Mouse (Mus musculus): ENCODE measurements around the gene Zic5. TPM values are rescaled to one million over a fixed set of nuclear protein-coding genes. Genes with fewer than 3 reads are reported as not detected.

Zic5 gene
- polyA plus RNA-seq, 1 experiment from 2014 or later, result not detected

DNA sequence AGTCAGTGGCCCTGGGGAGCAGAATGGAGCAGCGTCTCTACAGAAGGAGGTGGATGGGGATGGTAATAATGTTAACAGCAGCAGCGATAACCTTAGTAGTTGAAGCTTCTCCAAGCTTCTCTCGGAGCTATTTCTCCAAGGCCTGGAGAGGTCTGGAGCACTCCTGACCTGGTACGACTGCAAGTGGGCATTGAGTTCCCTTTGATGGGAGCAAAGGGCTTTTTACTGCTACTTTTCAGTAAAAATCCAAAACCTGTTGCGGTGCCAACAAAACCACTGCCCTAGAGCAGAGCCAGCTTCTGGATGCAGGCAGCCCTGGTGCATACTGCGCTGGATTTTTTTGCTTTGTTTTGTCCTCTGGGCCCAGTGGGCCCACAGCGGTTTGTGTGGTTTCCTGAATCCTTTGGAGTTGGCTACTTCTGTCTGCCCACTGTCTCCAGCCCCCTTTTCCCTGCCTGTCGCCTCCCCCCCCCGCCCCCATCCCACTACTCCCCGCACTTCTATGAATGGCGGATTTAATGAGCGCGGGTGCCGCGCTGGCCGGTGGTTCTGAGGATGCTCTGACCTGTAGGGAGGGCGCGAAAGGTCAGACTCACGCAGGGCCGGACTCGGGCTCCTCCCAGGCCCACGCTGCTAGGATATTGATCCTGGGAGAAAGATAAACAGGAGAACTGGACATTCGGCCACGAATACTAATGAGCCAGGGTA, 19.5 kb upstream of the Zic5 start:
- DNase-seq, result peak; percentile 4
- no peaks in the 10 kb centered on the region for H3K9me3 ChIP-seq (ENCODE audit: low read depth, low read length)
- ATAC-seq (ENCODE audit: insufficient read depth), result no peak
- no peak overlapping the region for H3K4me3 ChIP-seq (ENCODE audit: low read depth, low read length)
- H3K4me1 ChIP-seq (ENCODE audit: insufficient read depth), result no peaks in the 10 kb centered on the region
- no peak overlapping the region for H3K27ac ChIP-seq (ENCODE audit: low read depth)
- no peaks in the 10 kb centered on the region for H3K36me3 ChIP-seq (ENCODE audit: insufficient read depth)
- TF ChIP-seq CTCF (IDR thresholded peaks at IDR 0.05; ENCODE audit: low read depth), result no peak
- no peak overlapping the region for H3K4me2 ChIP-seq
- peaks cover 92% of the 10 kb centered on the region for H3K27me3 ChIP-seq (ENCODE audit: insufficient read depth, low read length)
- H3K9ac ChIP-seq, result no peak overlapping the region
- WGBS, result 1% methylated on average over 24 of the region's 24 CpGs

DNA sequence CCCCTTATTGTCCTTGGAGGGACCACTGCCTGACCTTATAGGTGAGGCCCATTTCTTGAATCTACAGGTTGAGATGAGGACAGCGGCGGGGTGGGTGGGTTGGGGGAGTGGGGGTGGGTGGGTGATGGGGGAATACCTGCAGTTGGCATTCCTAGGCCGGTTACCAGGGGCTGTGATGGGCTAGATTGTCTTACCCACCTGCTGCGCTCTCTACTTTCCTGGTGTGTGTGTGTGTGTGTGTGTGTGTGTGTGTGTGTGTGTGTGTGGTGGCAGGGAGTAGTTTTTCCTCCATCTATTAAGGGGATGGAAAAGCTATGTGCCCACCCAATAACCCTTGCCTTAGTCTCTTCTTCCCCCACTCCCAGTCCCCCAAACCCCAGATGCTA, 19.0 kb upstream of the Zic5 start:
- H3K27me3 ChIP-seq (ENCODE audit: insufficient read depth, low read length), result peaks cover 90% of the 10 kb centered on the region
- TF ChIP-seq CTCF (IDR thresholded peaks at IDR 0.05; ENCODE audit: low read depth), result no peak
- no peak overlapping the region for H3K27ac ChIP-seq (ENCODE audit: low read depth)
- no peak overlapping the region for H3K4me2 ChIP-seq
- ATAC-seq (ENCODE audit: insufficient read depth), result no peak
- H3K4me1 ChIP-seq (ENCODE audit: insufficient read depth), result no peaks in the 10 kb centered on the region
- H3K4me3 ChIP-seq (ENCODE audit: low read depth, low read length), result no peak overlapping the region
- H3K9me3 ChIP-seq (ENCODE audit: low read depth, low read length), result no peaks in the 10 kb centered on the region
- 4% methylated on average over 4 of the region's 4 CpGs for WGBS
- H3K36me3 ChIP-seq (ENCODE audit: insufficient read depth), result no peaks in the 10 kb centered on the region
- H3K9ac ChIP-seq, result no peak overlapping the region
- no peak for DNase-seq

DNA sequence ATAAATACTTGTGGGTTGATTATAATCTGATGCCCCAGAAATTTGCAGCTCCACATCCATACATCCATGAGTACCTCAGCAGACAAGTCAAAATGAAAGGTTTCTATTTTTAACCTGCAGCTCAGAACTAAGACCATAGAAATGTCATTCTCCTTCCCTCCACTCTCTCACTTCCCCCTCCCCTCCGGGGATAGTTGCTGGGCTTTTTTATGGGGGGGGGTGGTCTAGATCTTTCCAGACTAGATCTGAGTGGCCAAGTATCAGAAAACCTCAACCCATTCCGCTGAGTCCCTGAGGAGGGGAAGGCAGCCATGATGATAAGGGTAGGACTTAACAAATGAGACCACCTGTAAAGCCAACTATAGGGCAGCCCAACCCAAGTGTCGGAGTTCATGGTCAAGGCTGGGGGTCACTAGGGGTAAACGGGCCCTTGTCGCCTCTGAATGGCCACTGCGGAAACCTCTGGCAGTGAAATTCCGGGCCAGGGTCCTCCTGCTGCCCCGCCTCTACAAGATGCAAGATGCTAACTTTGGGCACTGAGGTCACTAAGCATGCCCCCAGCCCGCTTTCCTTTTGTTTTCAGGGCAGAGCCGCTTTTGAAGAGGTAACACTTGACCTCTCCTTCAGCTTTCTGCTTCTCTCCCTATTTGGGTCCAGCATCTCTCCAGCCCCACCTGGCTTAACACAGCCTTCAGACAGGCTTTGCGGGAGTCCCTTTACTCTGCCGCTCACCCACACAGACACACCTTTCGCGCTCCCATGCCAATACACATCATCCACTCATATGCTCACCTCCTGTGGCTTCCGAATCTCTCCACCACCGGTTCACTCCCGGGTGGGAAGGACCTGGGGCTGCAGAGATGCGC, 18.3 kb upstream of the Zic5 start:
- H3K36me3 ChIP-seq (ENCODE audit: insufficient read depth), result no peaks in the 10 kb centered on the region
- H3K4me3 ChIP-seq (ENCODE audit: low read depth, low read length), result no peak overlapping the region
- peaks cover 90% of the 10 kb centered on the region for H3K27me3 ChIP-seq (ENCODE audit: insufficient read depth, low read length)
- no peak overlapping the region for H3K9ac ChIP-seq
- H3K4me1 ChIP-seq (ENCODE audit: insufficient read depth), result no peaks in the 10 kb centered on the region
- DNase-seq (no peak), ATAC-seq (ENCODE audit: insufficient read depth) (peak; percentile 15; the same call in 1 of the 2 replicates)
- TF ChIP-seq CTCF (IDR thresholded peaks at IDR 0.05; ENCODE audit: low read depth), result no peak
- no peak overlapping the region for H3K27ac ChIP-seq (ENCODE audit: low read depth)
- no peak overlapping the region for H3K4me2 ChIP-seq
- 2% methylated on average over 18 of the region's 18 CpGs for WGBS
- no peaks in the 10 kb centered on the region for H3K9me3 ChIP-seq (ENCODE audit: low read depth, low read length)

DNA sequence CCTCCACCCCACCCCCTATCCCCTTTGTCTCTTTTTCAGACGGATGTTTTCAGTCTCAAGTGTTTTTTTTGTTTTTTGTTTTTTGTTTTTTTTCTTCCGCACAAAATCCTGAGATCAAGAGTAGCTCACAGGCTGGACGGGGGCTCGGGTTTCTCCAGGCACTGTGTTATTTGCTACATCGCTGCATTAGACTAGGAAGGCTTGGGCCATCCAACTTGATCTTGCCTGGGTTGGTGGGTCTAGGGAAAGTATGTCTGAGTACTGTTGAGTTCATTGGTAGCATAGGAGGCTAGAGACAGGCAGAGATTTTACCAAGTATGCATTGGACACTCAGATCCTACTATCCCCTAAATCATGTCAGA, 17.5 kb upstream of the Zic5 start:
- no peaks in the 10 kb centered on the region for H3K36me3 ChIP-seq (ENCODE audit: insufficient read depth)
- ATAC-seq (ENCODE audit: insufficient read depth) (no peak), DNase-seq (no peak)
- H3K9ac ChIP-seq, result no peak overlapping the region
- no peak overlapping the region for H3K27ac ChIP-seq (ENCODE audit: low read depth)
- H3K4me2 ChIP-seq, result no peak overlapping the region
- peaks cover 96% of the 10 kb centered on the region for H3K27me3 ChIP-seq (ENCODE audit: insufficient read depth, low read length)
- H3K4me1 ChIP-seq (ENCODE audit: insufficient read depth), result no peaks in the 10 kb centered on the region
- no peak for TF ChIP-seq CTCF (IDR thresholded peaks at IDR 0.05; ENCODE audit: low read depth)
- no peaks in the 10 kb centered on the region for H3K9me3 ChIP-seq (ENCODE audit: low read depth, low read length)
- H3K4me3 ChIP-seq (ENCODE audit: low read depth, low read length), result no peak overlapping the region
- WGBS, result 7% methylated on average over 5 of the region's 5 CpGs

DNA sequence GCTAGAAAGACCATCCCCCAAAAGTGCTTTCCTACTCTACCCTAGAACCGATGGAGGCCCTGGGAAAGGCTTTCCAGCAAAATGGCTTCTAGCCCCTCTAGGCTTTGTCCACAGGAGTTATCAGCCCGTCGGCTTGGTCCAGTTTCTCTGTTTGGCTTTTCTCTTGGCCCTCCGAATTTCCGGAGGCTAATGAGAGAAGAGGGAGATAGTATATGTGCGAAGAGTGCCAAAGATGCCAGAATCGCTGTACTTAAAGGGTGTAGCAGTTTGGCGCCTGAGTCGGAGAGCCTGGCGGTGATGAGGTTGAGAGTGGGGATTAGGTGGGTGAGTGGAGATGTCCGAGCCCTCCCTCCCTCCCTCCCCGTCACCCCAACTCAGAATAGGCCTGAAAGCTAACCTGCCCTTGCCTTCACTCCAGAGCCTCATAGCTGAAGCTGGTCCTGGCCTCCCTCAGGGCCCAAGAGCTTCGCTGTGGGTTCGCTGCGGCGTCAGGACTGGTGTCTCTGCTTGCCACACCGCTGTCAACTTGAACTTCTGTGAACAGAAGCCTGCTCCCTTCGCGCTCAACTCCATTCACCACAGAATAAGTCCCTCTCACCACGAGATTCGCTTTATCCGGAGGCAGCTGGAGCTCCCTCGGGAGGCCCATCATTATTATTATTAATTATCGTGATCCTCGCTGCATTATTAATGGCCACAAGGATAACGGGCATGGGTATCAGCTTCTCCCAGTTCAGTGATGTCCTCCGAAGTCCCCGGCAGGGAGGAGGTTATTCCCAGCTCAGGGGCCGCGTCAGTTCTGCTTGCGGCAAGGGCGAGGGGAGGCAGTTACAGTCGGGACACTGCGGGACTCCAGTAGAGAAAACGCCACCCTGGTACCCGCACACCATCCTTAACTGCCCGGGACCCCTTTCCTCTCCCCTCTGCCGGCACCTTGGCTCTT, 16.9 kb upstream of the Zic5 start:
- Histone ChIP-seq H3K36me3 (ENCODE audit: insufficient read depth) (no peaks in the 10 kb centered on the region), H3K9ac (no peak overlapping the region), H3K27ac (ENCODE audit: low read depth) (no peak overlapping the region), H3K9me3 (ENCODE audit: low read depth, low read length) (no peaks in the 10 kb centered on the region), H3K4me3 (ENCODE audit: low read depth, low read length) (no peak overlapping the region), H3K4me1 (ENCODE audit: insufficient read depth) (no peaks in the 10 kb centered on the region), H3K4me2 (no peak overlapping the region), H3K27me3 (ENCODE audit: insufficient read depth, low read length) (peaks cover 98% of the 10 kb centered on the region)
- TF ChIP-seq CTCF (IDR thresholded peaks at IDR 0.05; ENCODE audit: low read depth), result no peak
- ATAC-seq (ENCODE audit: insufficient read depth) (no peak), DNase-seq (peak; percentile 8)
- WGBS, result 1% methylated on average over 38 of the region's 38 CpGs

DNA sequence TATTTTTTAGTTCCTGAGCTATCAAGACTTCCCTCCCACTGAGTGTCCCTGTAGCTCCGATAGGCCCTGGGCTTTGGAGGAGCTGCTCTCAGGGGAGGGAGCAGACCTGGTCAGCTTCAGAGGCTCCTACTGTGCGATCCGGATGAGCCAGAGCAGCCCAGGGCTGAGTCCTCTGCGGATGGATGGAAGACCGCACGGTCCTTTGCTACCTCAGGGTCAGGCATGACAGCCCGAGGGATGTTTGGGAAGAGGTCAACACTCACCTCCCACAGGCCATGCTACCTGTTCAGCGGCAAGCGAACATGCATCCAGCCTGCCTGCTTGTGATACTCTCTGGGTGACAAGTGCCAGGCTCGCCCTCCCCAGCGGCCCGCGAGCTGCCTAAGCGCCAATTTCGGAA, 15.7 kb upstream of the Zic5 start:
- no peak for TF ChIP-seq CTCF (IDR thresholded peaks at IDR 0.05; ENCODE audit: low read depth)
- DNase-seq, result no peak
- no peaks in the 10 kb centered on the region for H3K4me1 ChIP-seq (ENCODE audit: insufficient read depth)
- peaks cover 98% of the 10 kb centered on the region for H3K27me3 ChIP-seq (ENCODE audit: insufficient read depth, low read length)
- ATAC-seq (ENCODE audit: insufficient read depth), result no peak
- no peak overlapping the region for H3K4me2 ChIP-seq
- H3K9me3 ChIP-seq (ENCODE audit: low read depth, low read length), result no peaks in the 10 kb centered on the region
- WGBS, result 1% methylated on average over 15 of the region's 15 CpGs
- no peaks in the 10 kb centered on the region for H3K36me3 ChIP-seq (ENCODE audit: insufficient read depth)
- no peak overlapping the region for H3K4me3 ChIP-seq (ENCODE audit: low read depth, low read length)
- no peak overlapping the region for H3K27ac ChIP-seq (ENCODE audit: low read depth)
- H3K9ac ChIP-seq, result no peak overlapping the region
